8 mouse cellular contexts compared by ENCODE assay signal in the genomic region with DNA sequence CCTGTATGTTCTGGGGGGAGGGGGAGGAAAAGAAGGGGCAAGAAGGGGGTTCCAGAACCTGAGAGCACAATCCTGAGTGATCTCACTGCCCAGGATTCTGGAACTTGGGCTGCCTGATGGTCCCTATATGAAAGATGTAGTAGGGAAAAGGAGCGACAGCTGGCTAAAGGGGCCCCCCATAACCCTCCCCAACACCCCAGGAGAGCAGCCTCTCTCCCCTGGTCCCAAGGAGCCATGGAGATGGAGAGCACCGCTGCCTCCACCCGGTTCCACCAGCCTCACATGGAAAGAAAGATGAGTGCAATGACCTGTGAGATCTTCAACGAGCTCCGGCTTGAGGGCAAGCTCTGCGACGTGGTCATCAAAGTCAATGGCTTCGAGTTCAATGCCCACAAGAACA. TPM values are rescaled to one million over a fixed set of nuclear protein-coding genes. Genes with fewer than 3 reads are reported as not detected.
DNase-seq lines count a peak whose midpoint lies in the region; ATAC-seq and TF ChIP-seq lines count a peak whose summit lies in the region.

A gene (minus strand): TSS at position 12 of the 400 bp plus-strand sequence.
A gene (plus strand): TSS at position 121 of the 400 bp plus-strand sequence.

- intact Hi-C loops in gastrocnemius, adult 2 months (cut with DNase I), result no loop called here

- WGBS in thymus, adult 2 months, result 93% methylated on average over 8 of the region's 8 CpGs
- WGBS in liver, embryonic 13.5 days (ENCODE audit: insufficient replicate concordance), result 77% methylated on average over 8 of the region's 8 CpGs

- DNase-seq in gastrocnemius, adult 2 months, result no peak
- DNase-seq in gastrocnemius, postnatal 10 days, result no peak
- DNase-seq in thymus, adult 2 months, result no peak
- DNase-seq in thymus, postnatal 25 days, result no peak
- no peak for DNase-seq in liver, embryonic 13.5 days
- DNase-seq in cerebellum, postnatal 36 days, result no peak
- DNase-seq in cerebellum, adult 18-20 months, result no peak
- DNase-seq in left cerebral cortex, adult 8-10 months (ENCODE audit: low spot score in 2 of 2), result no peak

- H3K36me3 ChIP-seq in thymus, adult 2 months (ENCODE audit: control insufficient read depth, insufficient read depth, low read length), result peaks cover 9% of the 10 kb centered on the region; the same call in 1 of the 2 replicates
- peaks cover under 1% of the 10 kb centered on the region; the same call in 1 of the 2 replicates for H3K36me3 ChIP-seq in liver, embryonic 13.5 days

- H3K4me3 ChIP-seq in gastrocnemius, adult 2 months, result peak within 1 kb of the TSS; percentile 93
- H3K4me3 ChIP-seq in thymus, adult 2 months (ENCODE audit: control insufficient read depth, insufficient read depth, low read length), result peak within 1 kb of the TSS; percentile 80
- H3K4me3 ChIP-seq in liver, embryonic 13.5 days (replicated peaks), result peak within 1 kb of the TSS; percentile 71

- H3K27me3 ChIP-seq in thymus, adult 2 months (ENCODE audit: control insufficient read depth, insufficient read depth, low read length), result no peaks in the 10 kb centered on the region
- H3K27me3 ChIP-seq in liver, embryonic 13.5 days, result no peaks in the 10 kb centered on the region

- TF ChIP-seq POLR2A in thymus, adult 2 months (IDR thresholded peaks at IDR 0.05; ENCODE audit: control insufficient read depth, extremely low read depth, insufficient read depth, low read length, poor library complexity), result no peak

- peaks cover 9% of the 10 kb centered on the region for H3K4me1 ChIP-seq in thymus, adult 2 months (replicated peaks; ENCODE audit: control insufficient read depth, insufficient read depth, low read length)
- peaks cover 21% of the 10 kb centered on the region for H3K4me1 ChIP-seq in liver, embryonic 13.5 days (replicated peaks)

- no peak for TF ChIP-seq CTCF in gastrocnemius, adult 2 months (IDR thresholded peaks at IDR 0.05)
- TF ChIP-seq CTCF in thymus, adult 2 months (IDR thresholded peaks at IDR 0.05; ENCODE audit: borderline replicate concordance, control insufficient read depth, extremely low read depth, insufficient read depth, low read length, poor library complexity), result no peak

- ATAC-seq in liver, embryonic 13.5 days (ENCODE audit: low read depth), result no peak

- H3K9ac ChIP-seq in liver, embryonic 13.5 days, result peak within 1 kb of the TSS; percentile 80

- peak within 1 kb of the TSS; percentile 85 for H3K27ac ChIP-seq in gastrocnemius, adult 2 months
- peak within 1 kb of the TSS; percentile 69 for H3K27ac ChIP-seq in thymus, adult 2 months (ENCODE audit: control insufficient read depth, insufficient read depth, low read length)
- peak within 1 kb of the TSS; percentile 16; the same call in 1 of the 2 replicates for H3K27ac ChIP-seq in liver, embryonic 13.5 days

- H3K9me3 ChIP-seq in liver, embryonic 13.5 days (replicated peaks), result no peaks in the 10 kb centered on the region

- peak within 1 kb of the TSS; percentile 94 for H3K4me2 ChIP-seq in liver, embryonic 13.5 days

RNA-seq across cellular contexts. Expression of the first gene that starts in this region (rescaled TPM):
- 1 to 10 TPM; 6.6 to 8.8 TPM for total RNA-seq in gastrocnemius, adult 2 months (2021)
- total RNA-seq in gastrocnemius, postnatal 10 days (2021), result 10 to 100 TPM; 19.3 to 24.4 TPM
- polyA plus RNA-seq in thymus, adult 2 months (2012; rRNA removed), result 129 and 136 TPM in 2 replicates
- 25.1 and 27.6 TPM in 2 replicates for polyA plus RNA-seq in liver, embryonic 13.5 days (2015; fragmentation: Nextera tagmentation; extraction: Ambion mirVana)
- total RNA-seq in left cerebral cortex, adult 8-10 months (2022), result 10 to 100 TPM; 46.9 to 52.6 (median 50.0) TPM

RNA-seq across cellular contexts. Expression of the second gene that starts in this region (rescaled TPM):
- under 1 TPM; 0.23 to 0.39 TPM for total RNA-seq in gastrocnemius, adult 2 months (2021)
- under 1 TPM; 0.38 to 0.63 TPM for total RNA-seq in gastrocnemius, postnatal 10 days (2021)
- 0.58 and 0.66 TPM in 2 replicates for polyA plus RNA-seq in thymus, adult 2 months (2012; rRNA removed)
- 0.08 and 0.24 TPM in 2 replicates for polyA plus RNA-seq in liver, embryonic 13.5 days (2015; fragmentation: Nextera tagmentation; extraction: Ambion mirVana)
- 1 to 10 TPM in 2 of 4 experiments, under 1 TPM in 2; 0.84 to 1.4 (median 1.0) TPM for total RNA-seq in left cerebral cortex, adult 8-10 months (2022)

Comparison
In these comparisons a context has a peak if more than half of its experiments do, and no peak if none do; other contexts are left out.
1. H3K27ac ChIP-seq: peak in every context shown above with its lines; median percentile 85 in gastrocnemius, adult 2 months; 69 in thymus, adult 2 months; 16 in liver, embryonic 13.5 days.